Mouse (Mus musculus) liver, embryonic 14.5 days (tissue): ENCODE results near the gene Ccdc84.

ENCODE experiments used
- CTCF ChIP-seq: IDR thresholded peaks from 2 replicates; pipeline ENCODE4 v1.5.1; 2016; ENCODE audit warnings: antibody characterized with exemption, low read depth, control low read depth
- EP300 ChIP-seq: IDR thresholded peaks from 2 replicates; pipeline ENCODE4 v1.6.1; 2016; ENCODE audit warnings: antibody characterized with exemption, low read depth

DNA sequence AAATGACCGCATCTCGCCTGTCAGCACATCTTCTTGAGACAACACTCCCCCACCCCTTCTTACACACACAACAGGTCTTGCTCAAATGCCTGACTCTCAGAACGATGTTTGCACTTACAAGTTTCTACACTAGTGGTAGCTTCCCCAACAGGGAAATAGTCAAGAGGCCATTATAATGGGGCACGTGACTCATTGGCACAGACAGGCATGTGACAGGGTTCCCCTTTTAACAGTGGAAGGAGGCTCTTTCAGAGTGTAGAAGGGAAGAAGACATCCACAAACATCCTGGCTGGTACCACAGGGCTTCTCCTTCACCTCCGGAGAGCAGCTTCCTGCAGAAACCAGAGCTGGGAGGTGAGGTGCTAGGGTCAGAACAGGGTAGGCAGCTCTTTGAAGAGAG lies 43.6 kb upstream of the Ccdc84 start:
- no peak for TF ChIP-seq CTCF
- TF ChIP-seq EP300 = no peak
